Mouse (Mus musculus): Measurements from ENCODE around the gene Smad3.

Smad3 gene

GRCm38 (mm10) chr9:63632045-63632444 lies 125.7 kb downstream of the Smad3 start:
- no peak for DNase-seq (ENCODE audit: low spot score in 2 of 2)

GRCm38 (mm10) chr9:63625090-63625756 lies 132.6 kb downstream of the Smad3 start:
- no peak for DNase-seq (ENCODE audit: low spot score in 2 of 2)

GRCm38 (mm10) chr9:63623895-63624569 lies 133.8 kb downstream of the Smad3 start:
- no peak for DNase-seq (ENCODE audit: low spot score in 2 of 2)

- no peak for DNase-seq (ENCODE audit: low spot score in 2 of 2)
Observed at GRCm38 (mm10) chr9:63617967-63618366, 139.8 kb downstream of the Smad3 start.

- no peak for DNase-seq (ENCODE audit: low spot score in 2 of 2)
Observed at GRCm38 (mm10) chr9:63614018-63614985, 143.5 kb downstream of the Smad3 start.

- no peak for DNase-seq (ENCODE audit: low spot score in 2 of 2)
Observed at GRCm38 (mm10) chr9:63613569-63613968, 144.2 kb downstream of the Smad3 start.

- no peak for DNase-seq (ENCODE audit: low spot score in 2 of 2)
Observed at GRCm38 (mm10) chr9:63612565-63613515, 145.0 kb downstream of the Smad3 start.

GRCm38 (mm10) chr9:63611967-63612366 lies 145.8 kb downstream of the Smad3 start:
- no peak for DNase-seq (ENCODE audit: low spot score in 2 of 2)

GRCm38 (mm10) chr9:63610841-63611366 lies 146.9 kb downstream of the Smad3 start:
- DNase-seq (ENCODE audit: low spot score in 2 of 2) = peak; percentile 10 to 26

- no peak for DNase-seq (ENCODE audit: low spot score in 2 of 2)
Observed at GRCm38 (mm10) chr9:63610231-63610630, 147.6 kb downstream of the Smad3 start.

GRCm38 (mm10) chr9:63609776-63610175 lies 148.0 kb downstream of the Smad3 start:
- no peak for DNase-seq (ENCODE audit: low spot score in 2 of 2)

GRCm38 (mm10) chr9:63609246-63609645 lies 148.5 kb downstream of the Smad3 start:
- DNase-seq (ENCODE audit: low spot score in 2 of 2) = no peak

- no peak for DNase-seq (ENCODE audit: low spot score in 2 of 2)
Observed at GRCm38 (mm10) chr9:63608006-63608405, 149.8 kb downstream of the Smad3 start.

- no peak for DNase-seq (ENCODE audit: low spot score in 2 of 2)
Observed at GRCm38 (mm10) chr9:63606594-63606993, 151.2 kb downstream of the Smad3 start.

- DNase-seq (ENCODE audit: low spot score in 2 of 2) = peak; percentile 45 to 49
Observed at GRCm38 (mm10) chr9:63603849-63604248, 153.9 kb downstream of the Smad3 start.

- DNase-seq (ENCODE audit: low spot score in 2 of 2) = peak; percentile 98 to 99
Observed at GRCm38 (mm10) chr9:63602043-63602939, 155.5 kb downstream of the Smad3 start, which contains the start of the genes Iqch and Aagab. TSS of gene Iqch (minus strand) at chr9:63602493. TSS of gene Aagab (plus strand) at chr9:63602660.
